Mouse (Mus musculus): ENCODE measurements around the gene Dapk1. TPM values are rescaled to one million over a fixed set of nuclear protein-coding genes. Genes with fewer than 3 reads are reported as not detected.

The Dapk1 gene
- polyA plus RNA-seq, 1 experiment from 2014 or later: 33.2 TPM

GRCm38 (mm10) chr13:60648350-60648749 is 46.6 kb downstream of the Dapk1 start:
- no peak overlapping the region for H3K27ac ChIP-seq (ENCODE audit: low read depth, low read length)
- H3K9ac ChIP-seq (ENCODE audit: low read depth, low read length): no peak overlapping the region
- 96% methylated on average over 5 of the region's 5 CpGs for WGBS
- no peak overlapping the region for H3K4me3 ChIP-seq (ENCODE audit: low read length)
- H3K36me3 ChIP-seq (ENCODE audit: control insufficient read depth, insufficient read depth, low read length): no peaks in the 10 kb centered on the region
- no peaks in the 10 kb centered on the region for H3K27me3 ChIP-seq (replicated peaks; ENCODE audit: control insufficient read depth, insufficient read depth, low read length)
- no peaks in the 10 kb centered on the region for H3K4me1 ChIP-seq (ENCODE audit: control insufficient read depth, insufficient read depth, low read depth, low read length)
- H3K9me3 ChIP-seq (ENCODE audit: control insufficient read depth, low read length): no peaks in the 10 kb centered on the region
- ATAC-seq: no peak
- H3K4me2 ChIP-seq (ENCODE audit: low read length): no peak overlapping the region

DNA sequence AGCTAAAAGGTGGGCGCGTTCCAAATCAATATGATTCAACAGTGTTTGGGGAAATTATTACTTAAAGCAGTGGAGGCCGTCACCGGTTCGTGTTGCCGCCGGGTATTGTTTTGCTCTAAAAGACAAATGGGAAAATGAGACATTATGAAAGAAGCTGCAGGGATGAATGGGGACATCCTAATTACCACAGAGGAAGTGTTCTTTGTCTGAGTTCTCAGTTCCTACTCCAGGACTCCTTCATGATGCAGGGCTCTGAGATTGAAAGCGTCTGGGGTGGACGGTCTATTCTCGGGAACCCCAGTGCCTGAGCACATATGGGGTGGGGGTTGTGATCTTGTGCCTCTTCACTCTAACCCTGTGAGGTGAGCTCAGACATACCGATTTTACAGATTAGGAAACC is 48.3 kb downstream of the Dapk1 start:
- Histone ChIP-seq H3K36me3 (ENCODE audit: control insufficient read depth, insufficient read depth, low read length) (no peaks in the 10 kb centered on the region), H3K4me2 (ENCODE audit: low read length) (no peak overlapping the region), H3K4me3 (ENCODE audit: low read length) (no peak overlapping the region), H3K27me3 (replicated peaks; ENCODE audit: control insufficient read depth, insufficient read depth, low read length) (no peaks in the 10 kb centered on the region), H3K27ac (ENCODE audit: low read depth, low read length) (no peak overlapping the region), H3K4me1 (ENCODE audit: control insufficient read depth, insufficient read depth, low read depth, low read length) (peaks cover 6% of the 10 kb centered on the region; the same call in 1 of the 2 replicates), H3K9ac (ENCODE audit: low read depth, low read length) (no peak overlapping the region), H3K9me3 (ENCODE audit: control insufficient read depth, low read length) (no peaks in the 10 kb centered on the region)
- ATAC-seq: no peak
- WGBS: 84% methylated on average over 11 of the region's 11 CpGs

GRCm38 (mm10) chr13:60654017-60654565 is 52.3 kb downstream of the Dapk1 start:
- Histone ChIP-seq H3K9ac (ENCODE audit: low read depth, low read length) (no peak overlapping the region), H3K36me3 (ENCODE audit: control insufficient read depth, insufficient read depth, low read length) (no peaks in the 10 kb centered on the region), H3K27me3 (replicated peaks; ENCODE audit: control insufficient read depth, insufficient read depth, low read length) (no peaks in the 10 kb centered on the region), H3K27ac (ENCODE audit: low read depth, low read length) (no peak overlapping the region), H3K4me2 (ENCODE audit: low read length) (no peak overlapping the region), H3K4me3 (ENCODE audit: low read length) (no peak overlapping the region), H3K4me1 (ENCODE audit: control insufficient read depth, insufficient read depth, low read depth, low read length) (peaks cover 6% of the 10 kb centered on the region; the same call in 1 of the 2 replicates), H3K9me3 (ENCODE audit: control insufficient read depth, low read length) (no peaks in the 10 kb centered on the region)
- ATAC-seq: peak; percentile 47
- 75% methylated on average over 2 of the region's 2 CpGs for WGBS

DNA sequence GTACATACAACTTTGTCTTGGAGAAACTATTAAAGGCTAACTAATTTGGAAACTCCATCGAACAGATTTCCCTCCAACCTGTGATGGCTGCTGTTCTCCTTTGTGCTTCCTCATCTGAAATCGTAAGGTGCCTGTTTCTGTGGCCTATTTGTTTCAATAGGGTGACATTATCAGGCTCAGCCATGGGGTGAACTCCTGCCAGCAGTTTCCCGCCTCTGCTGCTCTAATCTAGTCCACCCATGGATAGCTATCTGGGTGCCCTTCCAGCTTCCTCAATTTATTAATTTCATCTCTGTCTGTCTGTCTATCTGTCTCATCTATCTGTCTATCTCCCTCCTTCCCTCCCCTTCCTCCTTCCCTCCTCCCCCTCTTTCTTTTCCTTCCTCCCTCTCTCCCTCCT is 53.5 kb downstream of the Dapk1 start:
- no peak for ATAC-seq
- no peaks in the 10 kb centered on the region for H3K9me3 ChIP-seq (ENCODE audit: control insufficient read depth, low read length)

GRCm38 (mm10) chr13:60659600-60659999 is 57.9 kb downstream of the Dapk1 start:
- no peak overlapping the region for H3K4me3 ChIP-seq (ENCODE audit: low read length)
- H3K27ac ChIP-seq (ENCODE audit: low read depth, low read length): no peak overlapping the region
- H3K4me1 ChIP-seq (ENCODE audit: control insufficient read depth, insufficient read depth, low read depth, low read length): peaks cover 10% of the 10 kb centered on the region; the same call in 1 of the 2 replicates
- 0 out of 2 replicates have a peak, but pooled peaks have one; percentile 38 for ATAC-seq
- no peak overlapping the region for H3K4me2 ChIP-seq (ENCODE audit: low read length)
- H3K9ac ChIP-seq (ENCODE audit: low read depth, low read length): no peak overlapping the region
- H3K27me3 ChIP-seq (replicated peaks; ENCODE audit: control insufficient read depth, insufficient read depth, low read length): no peaks in the 10 kb centered on the region
- no peaks in the 10 kb centered on the region for H3K9me3 ChIP-seq (ENCODE audit: control insufficient read depth, low read length)
- no peaks in the 10 kb centered on the region for H3K36me3 ChIP-seq (ENCODE audit: control insufficient read depth, insufficient read depth, low read length)
- WGBS: 68% methylated on average over 1 of the region's 1 CpGs

More for the DNA sequence above, 53.5 kb downstream of the Dapk1 start:
- Histone ChIP-seq H3K36me3 (ENCODE audit: control insufficient read depth, insufficient read depth, low read length) (no peaks in the 10 kb centered on the region), H3K27me3 (replicated peaks; ENCODE audit: control insufficient read depth, insufficient read depth, low read length) (no peaks in the 10 kb centered on the region), H3K4me2 (ENCODE audit: low read length) (no peak overlapping the region), H3K9ac (ENCODE audit: low read depth, low read length) (no peak overlapping the region), H3K4me1 (ENCODE audit: control insufficient read depth, insufficient read depth, low read depth, low read length) (peaks cover 9% of the 10 kb centered on the region), H3K27ac (ENCODE audit: low read depth, low read length) (no peak overlapping the region), H3K4me3 (ENCODE audit: low read length) (no peak overlapping the region)
- WGBS: 83% methylated on average over 3 of the region's 3 CpGs

- 60% methylated on average over 2 of the region's 2 CpGs for WGBS
- H3K4me2 ChIP-seq (ENCODE audit: low read length): no peak overlapping the region
Observed at GRCm38 (mm10) chr13:60660056-60660455, 58.3 kb downstream of the Dapk1 start.

DNA sequence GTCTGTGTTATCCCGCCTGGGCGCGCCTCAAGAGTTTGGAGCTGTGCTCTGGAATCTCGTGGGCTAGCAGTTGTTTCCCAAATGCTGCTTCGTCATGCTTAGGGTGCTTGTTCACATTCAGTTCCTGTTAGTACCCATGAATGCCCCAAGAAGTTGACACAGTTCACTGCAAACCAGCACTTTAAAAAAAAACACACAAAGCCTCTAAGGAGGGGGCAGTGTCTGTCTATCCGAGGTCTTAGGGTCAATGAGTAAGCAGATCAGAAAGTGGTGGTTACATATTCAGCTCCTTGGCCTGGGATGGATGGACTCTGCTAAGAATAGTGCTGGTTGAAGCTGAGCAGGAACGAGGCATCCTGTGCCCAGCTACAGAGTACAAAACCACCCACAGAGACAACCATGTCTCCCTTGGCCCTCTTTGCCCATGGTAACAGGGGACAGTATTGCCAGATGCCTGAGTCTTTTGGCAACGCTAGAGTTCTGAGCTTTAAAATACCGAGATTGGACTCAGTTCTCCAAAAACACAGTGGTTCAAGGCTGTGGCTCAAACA is 59.0 kb downstream of the Dapk1 start:
- WGBS: 80% methylated on average over 9 of the region's 9 CpGs
- H3K9me3 ChIP-seq (ENCODE audit: control insufficient read depth, low read length): no peaks in the 10 kb centered on the region
- H3K4me2 ChIP-seq (ENCODE audit: low read length): no peak overlapping the region
- no peak overlapping the region for H3K27ac ChIP-seq (ENCODE audit: low read depth, low read length)
- ATAC-seq: no peak
- H3K36me3 ChIP-seq (ENCODE audit: control insufficient read depth, insufficient read depth, low read length): no peaks in the 10 kb centered on the region
- no peak overlapping the region for H3K9ac ChIP-seq (ENCODE audit: low read depth, low read length)
- H3K4me3 ChIP-seq (ENCODE audit: low read length): no peak overlapping the region
- H3K4me1 ChIP-seq (ENCODE audit: control insufficient read depth, insufficient read depth, low read depth, low read length): peaks cover 10% of the 10 kb centered on the region; the same call in 1 of the 2 replicates
- no peaks in the 10 kb centered on the region for H3K27me3 ChIP-seq (replicated peaks; ENCODE audit: control insufficient read depth, insufficient read depth, low read length)

More at GRCm38 (mm10) chr13:60660056-60660455, 58.3 kb downstream of the Dapk1 start:
- Histone ChIP-seq H3K9ac (ENCODE audit: low read depth, low read length) (no peak overlapping the region), H3K27ac (ENCODE audit: low read depth, low read length) (no peak overlapping the region), H3K4me1 (ENCODE audit: control insufficient read depth, insufficient read depth, low read depth, low read length) (peaks cover 10% of the 10 kb centered on the region; the same call in 1 of the 2 replicates), H3K27me3 (replicated peaks; ENCODE audit: control insufficient read depth, insufficient read depth, low read length) (no peaks in the 10 kb centered on the region), H3K4me3 (ENCODE audit: low read length) (no peak overlapping the region), H3K9me3 (ENCODE audit: control insufficient read depth, low read length) (no peaks in the 10 kb centered on the region), H3K36me3 (ENCODE audit: control insufficient read depth, insufficient read depth, low read length) (no peaks in the 10 kb centered on the region)
- no peak for ATAC-seq

DNA sequence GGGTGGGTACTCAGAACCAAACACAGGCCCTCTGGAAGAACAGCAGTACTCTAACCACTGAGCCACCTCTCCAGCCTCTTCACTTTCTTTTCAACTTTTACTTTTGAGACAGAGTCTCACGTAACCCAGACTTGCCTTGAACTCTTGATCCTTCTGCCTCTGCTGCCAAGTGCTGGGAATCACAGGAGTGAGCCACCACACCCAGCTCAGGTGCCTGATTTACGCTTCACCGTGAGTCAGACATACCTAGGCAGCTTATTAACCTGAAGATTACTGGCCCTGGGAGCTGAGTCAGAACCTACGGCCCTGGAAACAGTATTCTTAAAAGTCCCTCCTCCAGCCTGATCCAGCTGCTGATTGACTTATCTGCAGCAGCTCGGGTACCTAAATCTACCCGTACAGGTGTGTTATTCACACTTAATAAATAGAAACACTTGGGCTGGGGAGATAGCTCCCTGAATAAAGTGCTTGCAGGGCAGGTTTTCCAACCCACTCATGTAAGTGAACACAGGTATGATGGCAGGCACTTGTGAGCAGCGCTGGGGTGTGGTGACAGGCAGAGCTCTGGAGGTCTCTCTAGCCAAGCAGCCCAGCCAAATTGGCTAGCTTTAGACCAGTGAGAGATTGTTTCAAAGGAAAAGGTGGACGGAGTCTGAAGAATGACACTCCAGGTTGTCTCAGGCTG is 60.9 kb downstream of the Dapk1 start:
- Histone ChIP-seq H3K9me3 (ENCODE audit: control insufficient read depth, low read length) (no peaks in the 10 kb centered on the region), H3K9ac (ENCODE audit: low read depth, low read length) (no peak overlapping the region), H3K27ac (ENCODE audit: low read depth, low read length) (no peak overlapping the region), H3K4me2 (ENCODE audit: low read length) (no peak overlapping the region), H3K4me3 (ENCODE audit: low read length) (no peak overlapping the region), H3K4me1 (ENCODE audit: control insufficient read depth, insufficient read depth, low read depth, low read length) (peaks cover 10% of the 10 kb centered on the region; the same call in 1 of the 2 replicates), H3K36me3 (ENCODE audit: control insufficient read depth, insufficient read depth, low read length) (no peaks in the 10 kb centered on the region), H3K27me3 (replicated peaks; ENCODE audit: control insufficient read depth, insufficient read depth, low read length) (no peaks in the 10 kb centered on the region)
- WGBS: 87% methylated on average over 8 of the region's 8 CpGs
- ATAC-seq: no peak

- no peaks in the 10 kb centered on the region for H3K36me3 ChIP-seq (ENCODE audit: control insufficient read depth, insufficient read depth, low read length)
- no peak overlapping the region for H3K4me3 ChIP-seq (ENCODE audit: low read length)
- no peak for ATAC-seq
- H3K9ac ChIP-seq (ENCODE audit: low read depth, low read length): no peak overlapping the region
- no peak overlapping the region for H3K27ac ChIP-seq (ENCODE audit: low read depth, low read length)
- H3K27me3 ChIP-seq (replicated peaks; ENCODE audit: control insufficient read depth, insufficient read depth, low read length): no peaks in the 10 kb centered on the region
- peaks cover 10% of the 10 kb centered on the region; the same call in 1 of the 2 replicates for H3K4me1 ChIP-seq (ENCODE audit: control insufficient read depth, insufficient read depth, low read depth, low read length)
- H3K9me3 ChIP-seq (ENCODE audit: control insufficient read depth, low read length): no peaks in the 10 kb centered on the region
- WGBS: 61% methylated on average over 3 of the region's 3 CpGs
- H3K4me2 ChIP-seq (ENCODE audit: low read length): no peak overlapping the region
Observed at GRCm38 (mm10) chr13:60664058-60664457, 62.3 kb downstream of the Dapk1 start.
